In the genomic region with DNA sequence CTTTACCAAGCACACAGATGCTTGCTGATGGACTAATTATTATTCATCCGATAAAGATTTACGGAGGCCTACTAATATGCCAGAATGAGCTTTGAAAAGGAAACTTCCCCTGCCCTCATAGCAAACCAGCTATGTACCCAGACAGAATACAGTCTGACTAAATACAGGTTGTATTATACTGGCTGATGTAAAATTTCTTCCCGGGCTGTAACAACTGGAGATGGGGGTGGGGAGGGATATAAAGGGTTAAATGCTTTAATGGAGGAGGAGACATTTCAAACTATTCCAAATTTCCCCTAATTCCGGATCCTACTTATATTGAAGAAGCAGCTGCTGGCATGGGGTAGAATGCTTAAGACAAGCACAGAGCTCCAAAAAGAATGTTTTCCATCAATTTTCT, we compare ENCODE assay signal across 8 mouse cellular contexts. TPM values are rescaled to one million over a fixed set of nuclear protein-coding genes. Genes with fewer than 3 reads are reported as not detected.
DNase-seq lines count a peak whose midpoint lies in the region; ATAC-seq and TF ChIP-seq lines count a peak whose summit lies in the region.

No protein-coding gene starts in this region.

- DNase-seq in gastrocnemius, adult 2 months = no peak
- DNase-seq in gastrocnemius, postnatal 25 days = no peak
- DNase-seq in A20 (ENCODE audit: low read depth, low spot score) = peak; percentile 52
- DNase-seq in liver, embryonic 14.5 days (ENCODE audit: low read depth in 3 of 3, low spot score in 3 of 3) = no peak
- no peak for DNase-seq in c-Kit-positive CD71-positive TER-119-positive erythroid progenitor cells, embryonic 14.5 days (ENCODE audit: low spot score)

- H3K9ac ChIP-seq in forebrain, embryonic 16.5 days (replicated peaks; ENCODE audit: low read depth, low read length) = no peak overlapping the region; the same call in 1 of the 2 replicates
- peak overlapping the region; percentile 82 for H3K9ac ChIP-seq in liver, embryonic 14.5 days (replicated peaks)

- no peak for TF ChIP-seq EP300 in liver, embryonic 14.5 days (IDR thresholded peaks at IDR 0.05; ENCODE audit: low read depth)

- H3K27ac ChIP-seq in gastrocnemius, adult 2 months = peak overlapping the region; percentile 98
- H3K27ac ChIP-seq in forebrain, embryonic 16.5 days (ENCODE audit: low read length) = no peak overlapping the region
- no peak overlapping the region; the same call in 1 of the 2 replicates for H3K27ac ChIP-seq in liver, embryonic 14.5 days

- 67% methylated on average over 4 of the region's 4 CpGs for WGBS in forebrain, embryonic 16.5 days
- WGBS in liver, embryonic 14.5 days (ENCODE audit: insufficient replicate concordance) = 84% methylated on average over 4 of the region's 4 CpGs

- peak overlapping the region; percentile 80 for H3K4me3 ChIP-seq in gastrocnemius, adult 2 months
- no peak overlapping the region; the same call in 1 of the 2 replicates for H3K4me3 ChIP-seq in forebrain, embryonic 16.5 days (replicated peaks; ENCODE audit: low read length)
- peak overlapping the region in 1 of 2 experiments; percentile 74; a peak in 2 of 4 replicates for H3K4me3 ChIP-seq in liver, embryonic 14.5 days (ENCODE audit: insufficient read depth in 1 of 2, low read depth in 2 of 2, low read length in 2 of 2)

- H3K27me3 ChIP-seq in forebrain, embryonic 16.5 days (replicated peaks; ENCODE audit: control insufficient read depth, insufficient read depth, low read length) = no peaks in the 10 kb centered on the region
- no peaks in the 10 kb centered on the region for H3K27me3 ChIP-seq in liver, embryonic 14.5 days (ENCODE audit: control insufficient read depth, insufficient read depth, low read length)

- intact Hi-C loops in gastrocnemius, adult 2 months (cut with DNase I) = no loop called here

- H3K4me1 ChIP-seq in forebrain, embryonic 16.5 days (replicated peaks; ENCODE audit: control insufficient read depth, insufficient read depth, low read length) = peaks cover 9% of the 10 kb centered on the region
- peaks cover 0 to 6% of the 10 kb centered on the region in 2 experiments; a peak in 1 of 4 replicates for H3K4me1 ChIP-seq in liver, embryonic 14.5 days (replicated peaks; ENCODE audit: control insufficient read depth in 2 of 2, insufficient read depth in 2 of 2, low read length in 1 of 2)

- no peak for ATAC-seq in forebrain, embryonic 16.5 days
- ATAC-seq in liver, embryonic 14.5 days (ENCODE audit: insufficient read depth) = no peak
- ATAC-seq in megakaryocyte progenitor cell, adult 5-6 weeks (replicated peaks; ENCODE audit: poor library complexity) = no peak
- no peak for ATAC-seq in megakaryocyte-erythroid progenitor cell, adult 5-6 weeks (replicated peaks; ENCODE audit: low FRiP score, low TSS enrichment, poor library complexity, severe bottlenecking)

- peak overlapping the region; percentile 54 for H3K4me2 ChIP-seq in forebrain, embryonic 16.5 days (ENCODE audit: low read length)
- H3K4me2 ChIP-seq in liver, embryonic 14.5 days (ENCODE audit: low read depth) = peak overlapping the region; percentile 78

- no peak for TF ChIP-seq CTCF in gastrocnemius, adult 2 months (IDR thresholded peaks at IDR 0.05)
- no peak for TF ChIP-seq CTCF in liver, embryonic 14.5 days (IDR thresholded peaks at IDR 0.05; ENCODE audit: low read depth)

- H3K36me3 ChIP-seq in forebrain, embryonic 16.5 days (ENCODE audit: control insufficient read depth, insufficient read depth) = peaks cover 1% of the 10 kb centered on the region; the same call in 1 of the 2 replicates
- H3K36me3 ChIP-seq in liver, embryonic 14.5 days (replicated peaks; ENCODE audit: control insufficient read depth, insufficient read depth, low read depth) = peaks cover 11% of the 10 kb centered on the region

- H3K9me3 ChIP-seq in forebrain, embryonic 16.5 days (ENCODE audit: control insufficient read depth, low read length) = no peaks in the 10 kb centered on the region
- no peaks in the 10 kb centered on the region for H3K9me3 ChIP-seq in liver, embryonic 14.5 days (ENCODE audit: control insufficient read depth, low read length)

RNA-seq across cellular contexts. Expression of a gene that starts 14.9 kb away (rescaled TPM):
- not detected for total RNA-seq in gastrocnemius, adult 2 months (2021)
- total RNA-seq in gastrocnemius, postnatal 25 days (2021) = not detected
- not detected in 2 replicates for polyA plus RNA-seq in forebrain, embryonic 16.5 days (2015; fragmentation: Nextera tagmentation; extraction: Ambion mirVana)
- polyA plus RNA-seq in liver, embryonic 14.5 days (2012; rRNA removed) = not detected in 2 replicates
- not detected in 2 replicates for polyA plus RNA-seq in liver, embryonic 14.5 days (2014; fragmentation: Nextera tagmentation; extraction: Ambion mirVana)
- total RNA-seq in megakaryocyte progenitor cell, adult 5-6 weeks (2015) = not detected in 2 replicates
- not detected in 2 replicates for total RNA-seq in megakaryocyte progenitor cell, adult 5-6 weeks (2017)
- total RNA-seq in megakaryocyte-erythroid progenitor cell, adult 5-6 weeks (2014; fragmentation: Nextera tagmentation) = not detected in 2 replicates
- total RNA-seq in megakaryocyte-erythroid progenitor cell, adult 5-6 weeks (2017) = not detected in 2 replicates
